Mouse (Mus musculus) left cerebral cortex, adult 2 months (tissue): ENCODE results near the gene Gcgr. TPM values are rescaled to one million over a fixed set of nuclear protein-coding genes. Genes with fewer than 3 reads are reported as not detected.
A peak's percentile ranks its signal among the peaks of the same experiment; 100 is the strongest.

Source experiments
- DNase-seq, 2 experiments: peaks; one replicate each; pipeline ENCODE4 v3.0.0; 2021 to 2022; ENCODE audit warnings: low spot score in 2 of 2, mixed read lengths in 1 of 2; ENCODE audit errors: extremely low spot score in 1 of 2
- H3K27ac ChIP-seq: fragments of 200-600 bp; 2 replicates; pipeline ENCODE4 v1.8.1; 2022
- H3K4me3 ChIP-seq: fragments of 200-600 bp; 2 replicates; pipeline ENCODE4 v1.8.1; 2022
- CTCF ChIP-seq: fragments of 200-600 bp; IDR thresholded peaks from 2 replicates; pipeline ENCODE4 v1.8.1; 2022; ENCODE audit warnings: antibody characterized with exemption, mild to moderate bottlenecking, moderate library complexity
- intact Hi-C: fragments of 180-260 bp; cut with DNase I; formaldehyde crosslinking; loops from one replicate; pipeline ENCODE4 v1.15.1; 2025
- total RNA-seq, 2 experiments: library from RNA; stranded (reverse); gene quantifications; 2 replicates each; pipeline ENCODE4 v1.2.3; 2021

The Gcgr gene
- total RNA-seq, 2 experiments from 2014 or later: not detected

DNA sequence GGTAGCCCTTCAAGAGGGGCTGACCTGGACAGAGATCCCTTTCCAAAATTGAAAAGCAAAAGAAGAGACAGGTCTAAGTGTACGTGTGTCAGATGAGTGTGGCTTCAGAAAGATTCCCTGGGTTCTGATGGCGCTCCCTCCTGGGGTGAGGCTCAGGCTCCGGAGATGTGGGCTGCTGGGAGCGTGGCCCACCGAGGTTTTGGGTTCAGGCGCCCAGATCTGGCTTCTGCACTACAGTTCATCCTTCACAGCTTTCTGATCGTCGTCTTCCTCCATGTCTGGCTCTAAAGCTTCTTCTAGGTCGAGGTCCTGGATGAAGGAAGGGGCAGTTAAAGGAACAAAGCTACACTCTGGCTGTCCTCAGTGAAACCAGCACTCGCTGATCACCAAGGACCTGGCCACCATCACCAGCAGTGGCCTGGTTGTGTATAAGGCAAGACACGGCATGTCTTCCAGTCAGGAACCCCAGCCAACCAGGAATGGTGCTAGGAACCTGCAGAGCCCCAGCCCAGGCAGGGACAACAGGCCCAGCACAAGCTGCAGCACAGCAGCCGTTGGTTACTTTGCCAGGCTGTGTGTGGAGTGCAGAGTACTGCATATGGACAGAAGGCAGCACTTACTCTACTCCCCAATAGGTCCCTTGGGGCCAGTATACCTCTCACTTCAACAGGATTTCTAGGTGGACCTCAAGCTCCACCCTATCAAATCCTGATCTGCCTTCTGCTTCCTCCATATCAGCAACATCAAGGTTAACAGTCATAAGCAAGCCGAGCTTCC is 30.6 kb downstream of the Gcgr start:
- H3K4me3 ChIP-seq: no peak overlapping the region
- intact Hi-C loops: no loop called here
- DNase-seq: no peak
- no peak for TF ChIP-seq CTCF
- H3K27ac ChIP-seq: no peak overlapping the region

- Histone ChIP-seq H3K27ac (no peak overlapping the region), H3K4me3 (no peak overlapping the region)
- no peak for DNase-seq
- TF ChIP-seq CTCF: no peak
- intact Hi-C loops: no loop called here
Measured at GRCm38 (mm10) chr11:120562949-120563348, 32.5 kb downstream of the Gcgr start.

DNA sequence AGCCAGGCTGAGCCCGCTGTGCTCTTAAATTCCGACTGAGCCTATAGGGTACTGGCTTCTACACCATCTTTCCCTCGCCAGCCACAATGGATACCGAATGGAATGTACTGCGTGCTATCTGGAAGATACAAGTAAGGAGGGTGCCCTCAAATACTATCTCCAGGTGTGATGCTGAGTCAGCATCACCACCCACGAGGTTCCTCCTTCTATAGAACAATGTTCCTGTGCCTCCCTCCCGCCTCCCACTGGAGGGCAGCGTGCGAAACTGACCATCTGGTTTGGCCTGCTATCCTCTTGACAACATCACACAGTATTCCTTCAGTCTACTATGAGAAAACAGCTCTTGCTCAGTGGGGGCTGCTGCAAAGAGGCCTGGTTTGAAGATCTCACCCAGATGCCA is 34.6 kb downstream of the Gcgr start:
- Histone ChIP-seq H3K27ac (no peak overlapping the region), H3K4me3 (no peak overlapping the region)
- TF ChIP-seq CTCF: no peak
- intact Hi-C loops: no loop called here
- DNase-seq: no peak

DNA sequence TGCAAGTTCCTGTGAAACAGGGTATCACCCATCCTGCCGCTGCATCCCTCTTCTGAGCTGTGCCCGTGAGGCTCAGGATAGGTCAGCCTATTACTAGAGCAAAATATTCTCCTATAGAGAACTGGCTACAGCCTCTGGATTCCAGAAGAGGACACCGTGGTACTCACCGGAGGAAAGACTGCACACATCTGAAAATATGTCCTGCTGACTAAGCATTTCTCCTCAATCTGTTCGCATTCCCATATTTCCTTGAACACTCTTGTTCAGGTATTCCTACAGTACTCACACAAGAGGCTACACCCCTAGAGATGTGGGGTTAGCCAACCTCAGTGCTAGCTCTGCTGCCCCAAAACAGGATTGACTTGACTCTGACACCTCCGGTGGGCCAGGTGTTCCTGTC is 37.8 kb downstream of the Gcgr start:
- Histone ChIP-seq H3K27ac (no peak overlapping the region), H3K4me3 (no peak overlapping the region)
- intact Hi-C loops: no loop called here
- no peak for TF ChIP-seq CTCF
- DNase-seq: no peak

DNA sequence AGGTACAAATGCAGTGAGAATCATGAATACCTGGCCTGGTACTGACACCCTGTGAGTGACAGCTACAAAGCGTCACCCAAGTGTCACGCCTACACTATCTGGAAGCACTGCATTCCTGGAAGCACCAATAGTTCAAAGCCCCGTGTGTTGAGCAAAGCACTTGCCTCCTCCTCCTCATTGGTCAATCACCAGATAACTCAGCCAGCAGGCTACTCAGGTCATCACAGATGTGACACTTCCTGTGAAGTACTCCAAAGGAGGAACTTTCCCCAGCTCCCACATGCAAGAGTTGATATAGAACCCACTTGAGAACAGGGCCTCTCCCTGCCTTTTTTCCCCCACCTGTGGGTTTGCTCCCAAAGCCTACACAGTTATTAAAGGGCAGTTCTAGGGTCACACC is 40.6 kb downstream of the Gcgr start:
- Histone ChIP-seq H3K27ac (no peak overlapping the region), H3K4me3 (no peak overlapping the region)
- DNase-seq: no peak
- intact Hi-C loops: no loop called here
- TF ChIP-seq CTCF: no peak

- no peak for TF ChIP-seq CTCF
- Histone ChIP-seq H3K4me3 (peak overlapping the region; percentile 84), H3K27ac (peak overlapping the region; percentile 89)
- no peak for DNase-seq
- intact Hi-C loops: loop anchor here (2.0 kb wide), 1 partner anchor 53 kb away; no protein-coding TSS in a partner anchor
Measured at GRCm38 (mm10) chr11:120571754-120572416, 41.4 kb downstream of the Gcgr start.

DNA sequence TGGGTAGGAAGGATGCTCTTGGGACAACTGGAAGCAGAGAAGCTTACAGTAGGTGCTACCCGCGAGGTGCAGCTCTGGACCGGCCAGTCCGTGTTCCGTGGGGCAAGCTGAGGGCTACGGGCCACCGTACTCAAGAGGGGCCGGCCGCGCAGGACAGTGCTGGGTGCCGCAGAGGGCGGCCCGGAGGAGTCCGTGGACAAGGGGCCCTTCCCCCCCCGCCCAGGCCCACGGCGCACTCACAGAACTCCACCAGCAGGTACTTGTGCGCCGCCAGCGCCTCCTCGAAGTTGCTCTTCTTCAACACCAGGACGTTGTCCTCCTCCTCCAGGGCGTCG is 41.9 kb downstream of the Gcgr start:
- intact Hi-C loops: loop anchor here (2.0 kb wide), 1 partner anchor 54 kb away; no protein-coding TSS in a partner anchor
- no peak for DNase-seq
- Histone ChIP-seq H3K4me3 (peak overlapping the region; percentile 84), H3K27ac (peak overlapping the region; percentile 89)
- no peak for TF ChIP-seq CTCF

DNA sequence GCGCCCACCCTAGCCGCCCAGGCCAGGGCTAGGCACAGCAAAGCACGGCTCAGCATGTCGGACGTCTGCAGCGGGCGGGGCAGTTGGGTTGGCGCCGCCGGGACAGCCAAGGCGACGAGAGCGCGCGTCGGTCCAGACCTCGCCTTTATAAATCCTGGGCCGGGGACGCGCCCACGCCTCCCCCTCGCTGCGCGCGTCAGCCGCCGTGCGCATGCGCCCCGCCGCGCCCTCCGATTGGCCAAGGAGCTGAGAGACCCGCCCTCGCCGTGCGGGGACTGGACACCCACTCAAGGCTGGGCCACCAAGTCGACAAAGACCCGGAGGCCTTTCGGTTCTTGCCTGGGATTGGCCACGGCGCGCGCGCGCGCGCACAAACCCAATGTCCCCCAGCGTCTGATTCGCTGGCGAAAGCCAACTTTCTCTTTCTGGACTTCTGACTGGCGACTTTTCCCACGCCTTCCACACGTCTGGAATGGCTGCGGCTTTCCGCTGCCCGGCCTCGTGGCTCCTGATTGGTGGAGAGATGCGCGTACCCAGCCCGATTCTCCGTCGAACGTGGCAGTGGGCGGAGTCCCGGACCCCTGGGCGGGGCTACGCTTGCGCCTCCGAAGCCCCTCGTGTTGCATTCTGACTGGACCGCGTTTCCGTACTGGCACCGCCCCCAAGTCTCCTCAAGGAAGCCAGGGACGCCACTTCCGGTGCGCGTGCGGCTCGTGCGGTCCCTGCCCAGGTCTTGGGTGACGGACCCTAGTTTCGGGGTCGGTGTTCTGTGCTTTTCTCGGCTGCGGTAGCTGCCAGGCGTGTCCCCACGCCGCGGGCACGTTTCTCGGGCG is 42.5 kb downstream of the Gcgr start, which contains the start of gene P4hb:
TSS of gene P4hb (minus strand) at position 502 of the 833 bp plus-strand sequence.
- intact Hi-C loops: loop anchor here (1.0 to 2.0 kb wide), 2 partner anchors 54 to 106 kb away; partner anchors contain the start of gene Arl16
- DNase-seq: peak; percentile 99 to 100
- TF ChIP-seq CTCF: no peak; the same call in 1 of the 2 replicates
- Histone ChIP-seq H3K27ac (peak within 1 kb of the TSS; percentile 91), H3K4me3 (peak within 1 kb of the TSS; percentile 84)

- intact Hi-C loops: loop anchor here (1.0 to 2.0 kb wide), 2 partner anchors 55 to 106 kb away; partner anchors contain the start of gene Arl16
- no peak for DNase-seq
- TF ChIP-seq CTCF: no peak
- H3K27ac ChIP-seq: peak overlapping the region; percentile 91
- H3K4me3 ChIP-seq: peak overlapping the region; percentile 84
Measured at GRCm38 (mm10) chr11:120573585-120574277, 43.2 kb downstream of the Gcgr start.

DNA sequence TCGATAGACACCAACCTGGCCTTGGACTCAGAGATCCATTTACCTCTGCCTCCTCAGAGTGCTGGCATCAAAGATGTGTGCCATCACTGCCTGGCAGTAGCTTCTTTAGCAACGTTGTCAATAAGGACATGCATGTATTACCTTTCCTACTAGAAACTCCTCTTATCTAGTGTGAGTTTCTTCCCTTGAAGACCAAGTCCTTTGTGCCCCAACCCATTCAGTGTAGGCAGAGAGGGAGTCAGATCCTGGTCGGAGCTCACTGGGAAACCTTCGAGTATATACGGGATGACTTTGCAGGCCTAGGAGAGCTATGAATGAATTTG is 43.7 kb downstream of the Gcgr start:
- intact Hi-C loops: no loop called here
- no peak overlapping the region for H3K27ac ChIP-seq
- no peak for TF ChIP-seq CTCF
- H3K4me3 ChIP-seq: peak overlapping the region; percentile 84; the same call in 1 of the 2 replicates
- no peak for DNase-seq

- no peak overlapping the region for H3K4me3 ChIP-seq
- no peak for DNase-seq
- intact Hi-C loops: no loop called here
- no peak overlapping the region for H3K27ac ChIP-seq
- no peak for TF ChIP-seq CTCF
Measured at GRCm38 (mm10) chr11:120575046-120575445, 44.5 kb downstream of the Gcgr start.
